Comparison of ENCODE assay signal across 8 mouse cellular contexts in genomic region chr6:35353846-35354621, GRCm38 (mm10). TPM values are rescaled to one million over a fixed set of nuclear protein-coding genes. Genes with fewer than 3 reads are reported as not detected.
DNase-seq lines count a peak whose midpoint lies in the region; ATAC-seq and TF ChIP-seq lines count a peak whose summit lies in the region.
"Had no signal": no experiment of that assay in that cellular context is flagged by ENCODE, and none has a peak within 500 bp of the region (broad histone marks: within the 10 kb centered on the region; RNA-seq: fewer than 3 reads in every experiment).

No protein-coding gene starts in this region.

- H3K4me3 ChIP-seq in forebrain, embryonic 10.5 days, result peak overlapping the region; percentile 35
- no peak overlapping the region; the same call in 1 of the 2 replicates for H3K4me3 ChIP-seq in limb, embryonic 14.5 days (replicated peaks; ENCODE audit: low read length)
- no peak overlapping the region for H3K4me3 ChIP-seq in layer of hippocampus, adult 2 months

- H3K27me3 ChIP-seq in forebrain, embryonic 10.5 days (ENCODE audit: poor library complexity, severe bottlenecking), result peaks cover 43% of the 10 kb centered on the region
- H3K27me3 ChIP-seq in limb, embryonic 14.5 days (ENCODE audit: control insufficient read depth, insufficient read depth, low read length), result no peaks in the 10 kb centered on the region

- TF ChIP-seq POLR2A in limb, embryonic 14.5 days (IDR thresholded peaks at IDR 0.05; ENCODE audit: borderline replicate concordance, extremely low read depth, insufficient read depth, insufficient read length), result no peak

- no peaks in the 10 kb centered on the region for H3K36me3 ChIP-seq in forebrain, embryonic 10.5 days (replicated peaks)
- no peaks in the 10 kb centered on the region for H3K36me3 ChIP-seq in limb, embryonic 14.5 days (ENCODE audit: control insufficient read depth, insufficient read depth, low read length)

- no peaks in the 10 kb centered on the region for H3K9me3 ChIP-seq in forebrain, embryonic 10.5 days
- no peaks in the 10 kb centered on the region for H3K9me3 ChIP-seq in limb, embryonic 14.5 days (ENCODE audit: control insufficient read depth, low read length)

- 0 out of 2 replicates have a peak overlapping the region, but pooled peaks have one; percentile 12 for H3K9ac ChIP-seq in limb, embryonic 14.5 days (ENCODE audit: low read depth, low read length, severe bottlenecking)

- H3K27ac ChIP-seq in forebrain, embryonic 10.5 days, result peak overlapping the region; percentile 80
- H3K27ac ChIP-seq in limb, embryonic 14.5 days (replicated peaks; ENCODE audit: low read depth, low read length), result peak overlapping the region; percentile 69
- H3K27ac ChIP-seq in layer of hippocampus, adult 2 months, result no peak overlapping the region

- DNase-seq in lung, postnatal 10 days, result peak; percentile 30
- no peak for DNase-seq in lung, postnatal 25 days (ENCODE audit: low spot score)
- peak; percentile 38 for DNase-seq in forebrain, embryonic 10.5 days (ENCODE audit: extremely low spot score, low spot score)
- DNase-seq in limb, embryonic 14.5 days (ENCODE audit: low spot score), result no peak
- DNase-seq in retina, postnatal 1 day, result peak; percentile 52
- no peak for DNase-seq in layer of hippocampus, adult 2 months (ENCODE audit: low spot score in 2 of 2)
- DNase-seq: right cerebral cortex, postnatal 25 days had no signal

- TF ChIP-seq CTCF in layer of hippocampus, adult 2 months (conservative IDR thresholded peaks at IDR 0.05), result no peak

- WGBS in forebrain, embryonic 10.5 days, result 9% methylated on average over 17 of the region's 18 CpGs
- WGBS in limb, embryonic 14.5 days, result 2% methylated on average over 16 of the region's 18 CpGs

- peaks cover 26% of the 10 kb centered on the region for H3K4me1 ChIP-seq in forebrain, embryonic 10.5 days
- H3K4me1 ChIP-seq in limb, embryonic 14.5 days (ENCODE audit: control insufficient read depth, insufficient read depth, low read length), result peaks cover 32% of the 10 kb centered on the region

- no peak for ATAC-seq in limb, embryonic 14.5 days (ENCODE audit: low FRiP score, low read depth)
- no peak for ATAC-seq in CD4-positive, CD25-positive, alpha-beta regulatory T cell, adult 4 months

- H3K4me2 ChIP-seq in limb, embryonic 14.5 days (replicated peaks; ENCODE audit: low read depth, low read length, severe bottlenecking), result peak overlapping the region; percentile 41

RNA-seq across cellular contexts. Expression of gene Fam180a, which starts 28.1 kb away (rescaled TPM):
- polyA plus RNA-seq in forebrain, embryonic 10.5 days (2016; fragmentation: Nextera tagmentation; extraction: Ambion mirVana), result not detected in 2 replicates
- 2.5 and 3.5 TPM in 2 replicates for polyA plus RNA-seq in limb, embryonic 14.5 days (2012; rRNA removed)
- polyA plus RNA-seq in limb, embryonic 14.5 days (2014; fragmentation: Nextera tagmentation; extraction: Ambion mirVana), result 5.1 and 6.0 TPM in 2 replicates
- total RNA-seq in layer of hippocampus, adult 2 months (2021), result under 1 TPM; 0.38 to 0.44 TPM
- not detected for polyA plus RNA-seq in CD4-positive, CD25-positive, alpha-beta regulatory T cell, adult 4 months (2017; shearing (Covaris generic))

RNA-seq across cellular contexts. Expression of gene Slc13a4, which starts 46.1 kb away (rescaled TPM):
- 0.52 and 0.72 TPM in 2 replicates for polyA plus RNA-seq in forebrain, embryonic 10.5 days (2016; fragmentation: Nextera tagmentation; extraction: Ambion mirVana)
- 0.33 and 0.42 TPM in 2 replicates for polyA plus RNA-seq in limb, embryonic 14.5 days (2012; rRNA removed)
- 0.22 and 0.30 TPM in 2 replicates for polyA plus RNA-seq in limb, embryonic 14.5 days (2014; fragmentation: Nextera tagmentation; extraction: Ambion mirVana)
- 1 to 10 TPM; 4.0 to 6.2 TPM for total RNA-seq in layer of hippocampus, adult 2 months (2021)
- under 1 TPM in 1 of 2 experiments, not detected in 1; 0.15 TPM for polyA plus RNA-seq in CD4-positive, CD25-positive, alpha-beta regulatory T cell, adult 4 months (2017; shearing (Covaris generic))

Comparison
In these comparisons a context has a peak if more than half of its experiments do, and no peak if none do; other contexts are left out.
1. DNase-seq: peak in lung, postnatal 10 days (single experiment), forebrain, embryonic 10.5 days (single experiment) and retina, postnatal 1 day (single experiment); none in lung, postnatal 25 days (single experiment), limb, embryonic 14.5 days (single experiment) and layer of hippocampus, adult 2 months (0 of 2).